Mouse (Mus musculus) left cerebral cortex, postnatal 25 days (tissue): ENCODE data around the gene Vmn1r160. TPM values are rescaled to one million over a fixed set of nuclear protein-coding genes. Genes with fewer than 3 reads are reported as not detected.
"Not testable (repeated sequence)": the region's sequence is repeated elsewhere in the genome, so short reads cannot be mapped to it uniquely, and the experiment has no call there.

Experiments used
- DNase-seq, 2 experiments: peaks; one replicate each; pipeline ENCODE4 v3.0.0; 2022; ENCODE audit warnings: low spot score in 2 of 2, mixed read lengths in 1 of 2
- intact Hi-C: fragments of 180-260 bp; cut with DNase I; formaldehyde crosslinking; loops from one replicate; pipeline ENCODE4 v1.15.1; 2025
- total RNA-seq, 2 experiments: library from RNA; stranded (reverse); gene quantifications; 2 replicates each; pipeline ENCODE4 v1.2.3; 2021

The Vmn1r160 gene
- total RNA-seq, result not detected

GRCm38 (mm10) chr7:22870924-22871323 lies at the start of gene Vmn1r160:
Gene Vmn1r160 (plus strand): TSS chr7:22871224.
- DNase-seq, intact Hi-C loops: not testable (repeated sequence)

DNA sequence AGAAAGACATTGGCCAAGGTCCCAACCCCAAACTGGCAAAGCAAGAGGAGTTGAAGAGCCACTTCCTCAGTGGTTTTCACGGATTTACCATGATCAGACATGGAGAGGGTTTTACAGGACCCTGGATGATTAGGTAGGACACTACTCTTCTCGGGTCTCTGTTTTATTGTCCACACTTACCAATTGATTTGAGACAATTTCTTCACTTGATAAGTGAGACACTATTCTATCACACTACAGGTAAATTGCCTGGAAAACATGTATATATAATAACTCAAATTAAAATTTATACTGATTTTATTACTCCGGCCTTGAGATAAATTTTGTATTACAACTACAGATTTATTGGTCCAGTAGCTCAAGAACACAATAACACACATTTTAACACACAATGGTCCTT lies 27.5 kb upstream of the Vmn1r160 start, which contains the start of gene Vmn1r159:
Vmn1r159 (minus strand) TSS at position 101 of the 400 bp plus-strand sequence.
- intact Hi-C loops, DNase-seq: not testable (repeated sequence)

Other genes starting within 250 kb of the Vmn1r160 start
- gene Vmn1r155, start 213.2 kb upstream of the Vmn1r160 start, total RNA-seq, result not detected
- not detected for gene Gm8693, start 178.9 kb upstream of the Vmn1r160 start, total RNA-seq
- not detected for gene Gm4567, start 151.5 kb upstream of the Vmn1r160 start, total RNA-seq
- not detected for gene Vmn1r157, start 109.5 kb upstream of the Vmn1r160 start, total RNA-seq
- not detected for gene Vmn1r158, start 80.4 kb upstream of the Vmn1r160 start, total RNA-seq
- not detected for gene Vmn1r159, start 27.6 kb upstream of the Vmn1r160 start, total RNA-seq
- not detected for gene Gm4214, start 113.4 kb downstream of the Vmn1r160 start, total RNA-seq
- not detected for gene Gm4216, start 148.7 kb downstream of the Vmn1r160 start, total RNA-seq
- gene Vmn1r163, start 184.3 kb downstream of the Vmn1r160 start, total RNA-seq, result not detected
- gene Gm8720, start 196.2 kb downstream of the Vmn1r160 start, total RNA-seq, result not detected